Mouse (Mus musculus) ES-E14 (cell line): ENCODE data around the gene Foxl2.

Experiments
- CHD2 ChIP-seq: IDR thresholded peaks from 2 replicates; pipeline ENCODE4 v1.6.1; 2014; ENCODE audit warnings: mild to moderate bottlenecking, low read depth, low read length, inconsistent platforms
- HCFC1 ChIP-seq: IDR thresholded peaks from 2 replicates; pipeline ENCODE4 v1.6.1; 2012; ENCODE audit warnings: low read length, inconsistent platforms, borderline replicate concordance; ENCODE audit not compliant: insufficient read depth
- ZC3H11A ChIP-seq: IDR thresholded peaks from 2 replicates; pipeline ENCODE4 v1.6.1; 2012; ENCODE audit warnings: low read depth, mild to moderate bottlenecking, inconsistent platforms, low read length, borderline replicate concordance

DNA sequence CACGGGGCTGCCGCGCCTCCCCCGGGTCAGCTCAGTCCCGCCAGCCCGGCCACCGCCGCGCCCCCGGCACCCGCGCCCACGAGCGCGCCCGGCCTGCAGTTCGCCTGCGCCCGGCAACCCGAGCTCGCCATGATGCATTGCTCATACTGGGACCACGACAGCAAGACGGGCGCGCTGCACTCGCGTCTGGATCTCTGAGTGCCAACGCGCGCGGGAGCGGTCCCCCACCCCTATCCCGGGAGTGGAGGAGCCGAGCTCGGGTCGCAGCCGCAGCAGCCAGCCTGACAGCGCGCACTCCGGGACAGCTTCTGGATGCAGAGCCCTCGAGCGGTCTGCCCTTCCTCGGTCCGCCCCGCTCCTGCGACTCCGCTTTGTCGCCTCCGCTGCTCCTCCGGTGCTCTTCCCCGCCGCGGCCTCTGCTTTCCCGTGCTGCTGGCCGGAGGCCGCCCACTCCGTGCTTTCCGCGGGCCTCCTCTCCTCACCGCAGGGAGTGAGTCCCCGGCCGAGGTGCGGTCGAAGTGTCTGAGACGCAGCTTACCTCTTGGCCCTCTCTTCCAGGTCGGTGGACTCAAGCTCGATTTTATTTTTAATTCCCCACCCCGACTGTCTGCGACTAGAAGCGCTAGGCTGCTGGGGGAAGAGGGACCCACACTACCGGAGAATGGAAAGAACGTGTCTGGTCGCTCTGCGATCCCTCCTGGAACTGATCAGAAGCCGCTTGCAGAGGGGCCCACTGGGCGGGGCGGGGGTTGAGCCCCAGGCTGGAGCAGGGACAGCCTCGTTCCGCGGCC, 1.7 kb downstream of the Foxl2 start:
- TF ChIP-seq ZC3H11A: no peak
- no peak for TF ChIP-seq CHD2
- no peak for TF ChIP-seq HCFC1
